Mouse (Mus musculus): Measurements from ENCODE around the gene Gdnf. TPM values are rescaled to one million over a fixed set of nuclear protein-coding genes. Genes with fewer than 3 reads are reported as not detected.

Gdnf gene
- total RNA-seq (2017): 0.32 to 0.78 TPM (median 0.57 TPM) in 3 replicates

GRCm38 (mm10) chr15:7810556-7811252 lies at the start of gene Gdnf:
TSS of gene Gdnf (plus strand) at chr15:7810846.
- no peak for ATAC-seq (replicated peaks; ENCODE audit: insufficient number of reproducible peaks, low FRiP score, low TSS enrichment, poor library complexity, severe bottlenecking)

DNA sequence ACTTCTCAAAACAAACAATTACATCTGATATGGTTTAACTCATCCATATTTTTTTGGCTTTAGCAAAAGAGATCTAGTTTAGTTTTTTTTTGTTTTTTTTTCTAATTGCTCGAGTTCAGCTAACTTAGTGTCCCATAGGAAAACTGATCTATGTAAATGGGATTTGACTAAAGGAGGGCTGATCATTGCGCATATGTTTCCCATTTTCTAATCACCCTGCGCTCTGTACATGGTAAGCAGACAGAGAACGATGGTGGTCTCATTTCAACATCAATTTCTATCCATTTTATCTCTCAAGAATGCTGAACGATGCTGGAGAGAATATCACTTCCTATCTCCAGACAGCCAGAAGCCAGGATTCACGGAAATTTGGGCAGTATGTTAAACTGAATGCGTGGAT lies 43.5 kb upstream of the Gdnf start:
- ATAC-seq (replicated peaks; ENCODE audit: insufficient number of reproducible peaks, low FRiP score, low TSS enrichment, poor library complexity, severe bottlenecking): no peak

DNA sequence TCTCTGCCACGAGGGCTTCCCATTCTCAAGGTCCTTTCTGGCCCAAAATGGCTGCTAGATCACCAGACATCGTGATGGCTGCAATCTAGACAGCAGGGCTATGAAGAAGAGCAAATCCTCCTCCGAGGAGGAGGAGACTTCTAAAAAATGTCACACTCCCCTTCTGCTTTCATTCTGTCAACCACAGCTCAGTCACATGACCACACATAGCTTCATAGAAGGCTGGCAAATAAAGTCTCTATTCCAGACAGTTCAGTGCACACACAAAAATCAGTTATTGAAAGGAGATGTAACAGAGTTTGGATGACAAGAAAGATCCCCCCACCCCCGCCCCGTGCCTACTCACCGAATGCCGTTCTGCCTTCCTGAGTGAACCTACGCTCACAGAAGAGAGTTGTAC lies 37.7 kb upstream of the Gdnf start:
- ATAC-seq (replicated peaks; ENCODE audit: insufficient number of reproducible peaks, low FRiP score, low TSS enrichment, poor library complexity, severe bottlenecking): no peak

DNA sequence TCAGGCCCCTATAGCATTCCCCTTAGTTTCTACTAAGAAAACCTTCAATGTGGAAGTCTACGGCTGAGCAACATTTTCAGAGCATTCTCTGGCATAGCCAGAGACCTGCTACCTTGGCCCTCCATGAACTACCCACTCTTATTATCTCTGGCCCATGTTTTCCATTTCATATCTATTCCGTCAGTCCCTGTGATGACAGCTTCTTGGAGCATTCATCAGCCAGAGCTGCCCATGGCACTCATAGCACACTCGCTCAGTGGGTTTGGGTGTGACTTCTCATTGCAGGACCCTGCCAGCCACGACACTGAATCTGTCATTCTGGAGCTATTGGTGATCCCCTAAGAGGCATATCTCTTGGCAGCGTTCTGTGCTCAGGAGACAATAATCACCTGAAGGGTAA lies 29.1 kb upstream of the Gdnf start:
- no peak for ATAC-seq (replicated peaks; ENCODE audit: insufficient number of reproducible peaks, low FRiP score, low TSS enrichment, poor library complexity, severe bottlenecking)

DNA sequence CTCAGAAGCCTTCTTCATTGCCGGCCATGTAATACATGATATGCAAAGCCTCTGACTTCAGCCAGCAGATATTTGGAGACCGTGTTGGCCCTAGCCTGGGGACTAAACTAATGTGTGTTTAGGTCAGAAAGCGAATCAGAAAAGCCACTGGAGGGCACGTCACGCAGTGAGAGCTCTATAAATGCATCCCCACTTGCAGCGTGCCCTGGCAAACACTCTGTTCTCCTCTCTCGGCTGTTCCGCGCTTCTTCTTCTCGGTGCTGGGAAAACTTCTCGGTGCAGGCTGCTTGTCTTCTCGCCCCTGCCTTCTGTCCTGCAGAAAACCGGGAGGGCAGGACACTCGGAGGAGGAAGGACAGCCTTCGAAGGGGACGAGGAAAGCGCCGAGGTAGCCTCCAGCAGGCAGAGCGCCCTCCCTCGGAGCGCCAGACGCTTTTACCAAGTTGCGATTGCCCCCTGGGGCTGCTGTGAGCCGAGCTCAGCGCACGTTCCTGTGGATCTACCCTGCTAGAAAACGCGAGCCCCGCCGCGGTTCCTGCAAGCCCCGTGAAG lies 730 bp upstream of the Gdnf start:
- ATAC-seq (replicated peaks; ENCODE audit: insufficient number of reproducible peaks, low FRiP score, low TSS enrichment, poor library complexity, severe bottlenecking): no peak

- ATAC-seq (replicated peaks; ENCODE audit: insufficient number of reproducible peaks, low FRiP score, low TSS enrichment, poor library complexity, severe bottlenecking): no peak
Measured at GRCm38 (mm10) chr15:7811253-7811625, 593 bp downstream of the Gdnf start.

DNA sequence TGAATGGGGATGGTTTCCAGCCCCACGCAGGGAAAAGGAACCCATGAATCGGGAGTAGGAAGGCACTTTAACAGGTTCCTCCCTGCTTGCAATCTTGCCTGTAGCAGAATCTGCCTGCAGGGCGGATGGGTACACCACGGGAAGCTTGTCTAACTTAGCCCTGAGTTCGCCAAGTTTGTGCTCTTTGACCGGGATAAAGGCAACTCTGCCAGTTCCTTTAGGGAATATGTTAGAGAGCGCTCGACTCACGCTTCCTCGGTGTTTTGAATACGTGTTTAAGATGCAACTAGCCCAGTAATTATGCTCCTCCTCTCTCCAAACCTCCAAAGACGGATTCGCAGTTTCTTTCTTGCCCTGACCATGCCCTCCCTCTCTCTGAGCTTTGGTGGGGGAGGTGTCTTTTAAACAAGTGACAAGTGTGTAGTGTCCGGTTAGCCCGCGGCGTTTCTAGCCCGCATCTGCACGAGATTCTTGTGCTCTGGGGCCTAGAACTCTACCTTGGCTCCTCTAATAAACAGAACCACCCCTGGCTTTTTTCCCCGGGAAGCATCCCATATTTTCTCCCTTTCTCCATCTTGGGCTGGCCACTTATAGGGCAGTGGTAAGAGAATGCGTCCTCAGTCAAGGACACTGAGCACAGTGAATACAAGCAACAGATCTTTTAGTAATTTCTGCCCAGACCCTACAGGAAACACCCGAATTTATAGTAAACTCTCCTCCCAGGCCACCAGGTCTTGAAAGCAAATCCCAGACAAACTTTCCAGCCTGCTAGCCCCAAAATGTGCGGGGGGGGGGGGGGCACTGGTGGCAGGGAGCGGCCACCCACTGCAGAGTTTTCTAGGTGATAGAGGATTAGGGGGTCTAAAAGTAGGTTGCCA lies 1.4 kb downstream of the Gdnf start:
- ATAC-seq (replicated peaks; ENCODE audit: insufficient number of reproducible peaks, low FRiP score, low TSS enrichment, poor library complexity, severe bottlenecking): no peak

- ATAC-seq (replicated peaks; ENCODE audit: insufficient number of reproducible peaks, low FRiP score, low TSS enrichment, poor library complexity, severe bottlenecking): no peak
Measured at GRCm38 (mm10) chr15:7812872-7813530, 2.4 kb downstream of the Gdnf start.

GRCm38 (mm10) chr15:7813531-7814370 lies 3.1 kb downstream of the Gdnf start:
- no peak for ATAC-seq (replicated peaks; ENCODE audit: insufficient number of reproducible peaks, low FRiP score, low TSS enrichment, poor library complexity, severe bottlenecking)

- ATAC-seq (replicated peaks; ENCODE audit: insufficient number of reproducible peaks, low FRiP score, low TSS enrichment, poor library complexity, severe bottlenecking): no peak
Measured at GRCm38 (mm10) chr15:7814371-7814680, 3.7 kb downstream of the Gdnf start.

DNA sequence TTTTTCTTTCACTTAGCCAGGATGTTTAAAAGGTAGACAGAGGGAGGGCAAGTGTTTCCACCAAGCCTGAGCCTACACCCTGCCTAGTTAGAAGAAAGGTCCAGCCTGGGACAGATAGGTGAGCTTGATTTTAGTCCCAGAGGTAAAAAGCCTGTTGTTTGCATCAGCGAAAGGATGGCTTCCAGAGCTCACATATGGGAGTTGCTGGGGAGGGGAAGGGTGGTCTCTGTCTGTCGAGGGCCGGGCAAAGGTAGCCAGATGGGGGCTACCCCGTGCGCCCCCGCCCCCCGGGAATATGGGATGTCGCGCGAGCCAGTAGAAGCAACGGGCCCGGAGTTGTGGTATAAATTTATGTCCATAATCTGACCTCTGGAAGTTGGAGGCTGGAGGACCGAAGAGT lies 4.3 kb downstream of the Gdnf start:
- no peak for ATAC-seq (replicated peaks; ENCODE audit: insufficient number of reproducible peaks, low FRiP score, low TSS enrichment, poor library complexity, severe bottlenecking)

DNA sequence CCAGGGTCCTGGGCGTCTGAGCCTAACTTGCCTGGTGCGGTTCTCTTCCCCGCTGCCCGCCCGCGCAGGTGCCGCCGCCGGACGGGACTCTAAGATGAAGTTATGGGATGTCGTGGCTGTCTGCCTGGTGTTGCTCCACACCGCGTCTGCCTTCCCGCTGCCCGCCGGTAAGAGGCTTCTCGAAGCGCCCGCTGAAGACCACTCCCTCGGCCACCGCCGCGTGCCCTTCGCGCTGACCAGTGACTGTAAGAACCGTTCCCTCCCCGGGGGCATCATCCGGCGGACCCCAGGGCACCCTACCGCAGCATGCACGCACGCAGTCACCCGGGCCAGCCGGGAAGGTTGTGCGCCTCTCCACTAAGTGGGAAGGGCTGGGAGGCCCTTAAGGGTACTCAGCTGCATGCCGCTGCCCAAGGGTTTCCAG lies 4.9 kb downstream of the Gdnf start:
- no peak for ATAC-seq (replicated peaks; ENCODE audit: insufficient number of reproducible peaks, low FRiP score, low TSS enrichment, poor library complexity, severe bottlenecking)

GRCm38 (mm10) chr15:7823886-7824285 lies 13.2 kb downstream of the Gdnf start:
- no peak for ATAC-seq (replicated peaks; ENCODE audit: insufficient number of reproducible peaks, low FRiP score, low TSS enrichment, poor library complexity, severe bottlenecking)

DNA sequence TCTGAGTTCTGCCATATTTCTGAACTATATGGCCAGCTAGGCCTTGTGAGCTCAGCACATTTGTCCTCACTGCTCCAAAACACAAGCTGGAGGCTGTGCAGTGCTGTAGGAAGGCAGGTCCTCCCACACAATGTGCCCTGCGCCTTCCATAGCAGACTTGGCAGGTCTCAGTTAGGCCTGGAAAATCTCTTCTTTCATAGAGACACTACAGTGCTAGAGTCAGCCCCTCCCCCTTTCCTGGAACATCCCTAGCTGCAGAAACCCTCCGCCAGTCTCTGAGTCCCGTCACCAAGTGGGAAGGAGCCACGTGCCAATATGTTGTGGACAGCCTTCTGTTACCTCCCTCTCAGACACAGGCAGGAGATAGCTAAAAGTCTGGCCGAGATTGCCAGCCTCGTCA lies 14.9 kb downstream of the Gdnf start:
- no peak for ATAC-seq (replicated peaks; ENCODE audit: insufficient number of reproducible peaks, low FRiP score, low TSS enrichment, poor library complexity, severe bottlenecking)

- no peak for ATAC-seq (replicated peaks; ENCODE audit: insufficient number of reproducible peaks, low FRiP score, low TSS enrichment, poor library complexity, severe bottlenecking)
Measured at GRCm38 (mm10) chr15:7835404-7835803, 24.8 kb downstream of the Gdnf start.

DNA sequence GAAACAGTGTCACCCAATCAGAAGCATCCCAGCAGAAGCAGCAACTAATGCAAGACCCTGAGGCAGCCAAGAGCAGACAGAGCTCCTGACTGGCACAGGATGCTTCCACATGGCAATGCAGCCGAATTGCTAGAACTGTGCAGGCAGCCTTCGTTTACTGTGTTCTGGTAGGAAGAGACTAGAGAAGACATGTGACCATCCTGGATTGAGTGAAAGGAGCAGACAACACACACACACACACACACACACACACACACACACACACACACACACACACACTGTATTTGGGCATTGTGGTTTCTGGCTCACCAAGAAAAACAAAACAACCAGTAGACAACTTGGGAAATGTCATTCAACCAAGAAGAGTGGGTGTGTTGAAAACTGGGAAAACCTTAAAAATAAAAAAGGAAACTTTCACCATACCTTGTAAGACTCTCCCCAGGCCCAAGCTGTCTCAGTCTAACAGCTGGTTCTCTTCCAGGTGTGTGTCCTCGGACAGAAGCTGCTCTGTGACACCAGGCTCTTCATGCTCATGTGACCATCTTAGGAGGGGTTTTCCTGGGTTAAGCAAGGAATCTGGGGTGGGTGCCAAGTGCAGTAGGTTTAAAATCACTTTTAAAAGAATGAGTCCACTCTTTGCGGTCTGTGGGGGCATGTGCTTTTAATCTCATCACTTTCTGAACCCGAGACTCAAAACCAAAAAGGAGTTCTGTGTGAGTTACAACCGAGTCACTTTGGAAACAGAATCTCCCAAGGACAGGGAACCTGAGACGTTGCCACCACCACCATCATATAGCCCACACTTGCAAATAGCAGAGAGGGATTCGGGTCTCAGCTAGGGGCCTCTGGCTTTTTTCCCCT lies 27.6 kb downstream of the Gdnf start:
- ATAC-seq (replicated peaks; ENCODE audit: insufficient number of reproducible peaks, low FRiP score, low TSS enrichment, poor library complexity, severe bottlenecking): no peak

GRCm38 (mm10) chr15:7838921-7839309 lies 28.3 kb downstream of the Gdnf start:
- no peak for ATAC-seq (replicated peaks; ENCODE audit: insufficient number of reproducible peaks, low FRiP score, low TSS enrichment, poor library complexity, severe bottlenecking)

DNA sequence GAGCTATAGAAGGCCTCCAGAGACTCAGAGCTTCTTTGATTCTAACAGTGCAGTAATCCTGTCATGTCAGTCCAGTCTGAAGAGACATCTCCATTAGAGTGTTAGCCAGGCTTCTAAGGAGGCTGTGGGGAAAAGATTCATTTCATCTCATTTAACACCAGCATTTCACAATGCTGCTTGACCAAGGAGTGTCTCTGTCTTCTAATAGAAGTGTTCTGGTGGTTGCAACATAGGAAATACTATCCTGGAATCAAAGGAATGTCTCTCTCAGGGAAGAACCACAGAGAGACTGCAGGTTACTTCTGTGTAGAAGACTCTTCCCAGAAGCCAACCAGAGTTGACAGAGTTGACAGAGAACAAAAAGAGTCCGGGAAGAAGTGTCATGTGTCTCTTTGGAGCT lies 31.0 kb downstream of the Gdnf start:
- ATAC-seq (replicated peaks; ENCODE audit: insufficient number of reproducible peaks, low FRiP score, low TSS enrichment, poor library complexity, severe bottlenecking): no peak
